9 mouse cellular contexts compared by ENCODE assay signal in the genomic region with DNA sequence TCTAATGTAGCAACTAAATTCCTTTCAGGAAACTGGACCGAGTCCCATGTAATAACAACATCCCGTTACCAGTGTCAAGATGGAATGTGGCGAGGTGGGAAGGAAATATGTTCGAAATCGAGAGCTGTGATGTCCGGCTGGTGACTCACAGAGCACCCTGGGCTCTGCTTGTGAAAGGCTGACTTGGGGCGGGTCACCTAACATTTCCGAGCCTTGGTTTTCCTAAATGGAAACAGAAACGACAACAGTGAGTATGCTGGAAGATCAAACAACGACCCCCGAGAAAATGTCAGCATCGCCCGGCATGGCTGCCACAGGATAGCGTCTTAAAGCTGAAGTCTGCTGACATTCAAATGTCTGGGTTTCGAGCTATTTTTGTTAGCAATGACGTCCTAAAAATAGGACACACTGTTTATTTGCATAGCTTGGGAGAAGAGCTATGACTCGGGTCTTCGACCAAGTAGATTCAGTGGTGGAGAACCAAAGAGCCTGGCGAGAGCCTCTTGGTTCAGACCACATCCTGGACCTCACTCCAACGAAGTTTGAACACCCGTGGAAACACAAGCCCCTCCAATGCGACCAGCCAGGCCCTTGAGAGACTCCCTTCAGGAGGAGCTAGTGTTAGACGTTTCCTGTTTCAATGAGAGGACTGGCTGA. TPM values are rescaled to one million over a fixed set of nuclear protein-coding genes. Genes with fewer than 3 reads are reported as not detected.
DNase-seq lines count a peak whose midpoint lies in the region; ATAC-seq lines count a peak whose summit lies in the region.
"Had no signal": no experiment of that assay in that cellular context is flagged by ENCODE, and none has a peak within 500 bp of the region (broad histone marks: within the 10 kb centered on the region; RNA-seq: fewer than 3 reads in every experiment).

No protein-coding gene starts in this region.

- no peaks in the 10 kb centered on the region for H3K9me3 ChIP-seq in heart, embryonic 14.5 days (ENCODE audit: control insufficient read depth, low read length)
- H3K9me3 ChIP-seq in hindbrain, embryonic 11.5 days (ENCODE audit: control insufficient read depth, low read length): no peaks in the 10 kb centered on the region

- DNase-seq in 3134 (ENCODE audit: extremely low read depth, insufficient read length, low spot score) (peak; percentile 72), NIH3T3 (ENCODE audit: low read depth) (peak; percentile 89)
- peak; percentile 24 to 41 for DNase-seq in kidney, postnatal 4 days
- DNase-seq in hindbrain, embryonic 11.5 days (ENCODE audit: low spot score): no peak
- no peak for DNase-seq in urinary bladder, adult 2 months (ENCODE audit: low spot score)
- no peak for DNase-seq in layer of hippocampus, postnatal 10 days (ENCODE audit: low spot score in 2 of 2)
- no peak for DNase-seq in thymus, postnatal 25 days

- ATAC-seq in heart, embryonic 14.5 days (ENCODE audit: insufficient number of reproducible peaks, insufficient read depth, low FRiP score, low read depth): no peak
- no peak for ATAC-seq in hindbrain, embryonic 11.5 days (ENCODE audit: low FRiP score)

- no peaks in the 10 kb centered on the region for H3K36me3 ChIP-seq in heart, embryonic 14.5 days (ENCODE audit: control insufficient read depth, insufficient read depth, low read length)
- no peaks in the 10 kb centered on the region for H3K36me3 ChIP-seq in hindbrain, embryonic 11.5 days (ENCODE audit: control insufficient read depth, insufficient read depth, low read length)

- H3K27ac ChIP-seq in heart, embryonic 14.5 days (replicated peaks in 1 of 2; ENCODE audit: control insufficient read depth in 1 of 2, insufficient read depth in 1 of 2, low read depth in 2 of 2, low read length in 2 of 2): peak overlapping the region in 1 of 2 experiments; percentile 2; a peak in 2 of 4 replicates
- no peak overlapping the region for H3K27ac ChIP-seq in hindbrain, embryonic 11.5 days (ENCODE audit: low read depth, low read length)

- H3K9ac ChIP-seq in heart, embryonic 14.5 days (ENCODE audit: low read length): 0 out of 2 replicates have a peak overlapping the region, but pooled peaks have one; percentile 27
- H3K9ac ChIP-seq in hindbrain, embryonic 11.5 days (ENCODE audit: low read depth, low read length): no peak overlapping the region

- peak overlapping the region; percentile 0 to 3; a peak in 1 of 4 replicates for H3K4me3 ChIP-seq in heart, embryonic 14.5 days (ENCODE audit: control insufficient read depth in 1 of 2, insufficient read depth in 1 of 2, low read depth in 1 of 2, low read length in 2 of 2)
- no peak overlapping the region for H3K4me3 ChIP-seq in hindbrain, embryonic 11.5 days (ENCODE audit: low read depth, low read length)
- H3K4me3 ChIP-seq: erythroblast, embryonic 14.5 days had no signal

- H3K27me3 ChIP-seq in heart, embryonic 14.5 days (ENCODE audit: control insufficient read depth, insufficient read depth, low read length): no peaks in the 10 kb centered on the region
- H3K27me3 ChIP-seq in hindbrain, embryonic 11.5 days (ENCODE audit: control insufficient read depth, insufficient read depth, low read length): no peaks in the 10 kb centered on the region

- peak overlapping the region; percentile 59 for H3K4me2 ChIP-seq in heart, embryonic 14.5 days (ENCODE audit: low read length)
- no peak overlapping the region for H3K4me2 ChIP-seq in hindbrain, embryonic 11.5 days (replicated peaks; ENCODE audit: low read depth, low read length)

- 31% methylated on average over 23 of the region's 23 CpGs for WGBS in heart, embryonic 14.5 days
- 75% methylated on average over 23 of the region's 23 CpGs for WGBS in hindbrain, embryonic 11.5 days

- peaks cover 7 to 10% of the 10 kb centered on the region in 2 experiments for H3K4me1 ChIP-seq in heart, embryonic 14.5 days (ENCODE audit: control insufficient read depth in 2 of 2, insufficient read depth in 2 of 2, low read length in 2 of 2)
- no peaks in the 10 kb centered on the region for H3K4me1 ChIP-seq in hindbrain, embryonic 11.5 days (replicated peaks; ENCODE audit: control insufficient read depth, insufficient read depth, low read length)

RNA-seq across cellular contexts. Expression of a gene that starts 28.0 kb away (rescaled TPM):
- polyA plus RNA-seq in heart, embryonic 14.5 days (2014; fragmentation: Nextera tagmentation; extraction: Ambion mirVana): 46.1 and 48.6 TPM in 2 replicates
- 58.2 and 61.4 TPM in 2 replicates for polyA plus RNA-seq in hindbrain, embryonic 11.5 days (2014; fragmentation: Nextera tagmentation; extraction: Ambion mirVana)
- polyA plus RNA-seq in urinary bladder, adult 2 months (2012; rRNA removed): 13.5 and 15.6 TPM in 2 replicates
- 10 to 100 TPM; 73.9 to 75.7 TPM for total RNA-seq in layer of hippocampus, postnatal 10 days (2021)

Comparison
In these comparisons a context has a peak if more than half of its experiments do, and no peak if none do; other contexts are left out.
1. DNase-seq: peak in 3134 (single experiment), NIH3T3 (single experiment) and kidney, postnatal 4 days (2 of 2); none in hindbrain, embryonic 11.5 days (single experiment), urinary bladder, adult 2 months (single experiment), layer of hippocampus, postnatal 10 days (0 of 2) and thymus, postnatal 25 days (single experiment).